Comparison of ENCODE assay signal across 7 mouse cellular contexts in the genomic region with DNA sequence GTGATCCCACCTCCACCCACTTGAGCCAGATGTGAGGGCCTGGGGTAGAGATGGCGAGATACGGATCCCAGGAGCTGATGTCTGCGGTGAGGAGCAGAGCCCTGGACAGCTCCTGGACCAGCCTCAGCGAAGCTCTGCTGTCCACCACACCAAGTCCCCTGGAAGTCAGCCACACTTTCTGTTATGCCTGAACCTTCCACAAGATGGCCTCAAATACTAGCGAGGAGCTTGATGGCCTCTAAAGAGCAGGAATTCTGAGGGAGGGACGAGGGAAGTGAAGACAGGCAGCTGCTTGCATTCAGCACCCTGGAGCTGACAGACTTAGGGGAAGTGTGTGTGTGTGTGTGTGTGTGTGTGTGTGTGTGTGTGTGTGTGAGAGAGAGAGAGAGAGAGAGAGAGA. TPM values are rescaled to one million over a fixed set of nuclear protein-coding genes. Genes with fewer than 3 reads are reported as not detected.
A peak's percentile ranks its signal among the peaks of the same experiment; 100 is the strongest.
DNase-seq lines count a peak whose midpoint lies in the region; ATAC-seq lines count a peak whose summit lies in the region.

No protein-coding gene starts in this region.

- DNase-seq in adrenal gland, postnatal 14 days, result peak; percentile 83
- peak; percentile 76 for DNase-seq in embryo, embryonic 11.5 days (ENCODE audit: low read depth, low spot score)
- peak; percentile 27 to 64 for DNase-seq in gastrocnemius, postnatal 36 days
- DNase-seq in induced T-regulatory cell, adult 2 months (ENCODE audit: low read depth), result peak; percentile 51
- peak; percentile 82 to 88 for DNase-seq in left cerebral cortex, postnatal 10 days (ENCODE audit: extremely low spot score in 1 of 2, low spot score in 2 of 2)
- peak; percentile 62 to 71 for DNase-seq in right cerebral cortex, postnatal 36 days (ENCODE audit: low spot score in 2 of 2)

- intact Hi-C loops in gastrocnemius, postnatal 36 days (cut with DNase I), result no loop called here
- intact Hi-C loops in left cerebral cortex, postnatal 10 days (cut with DNase I), result loop anchor here (5.0 kb wide), 2 partner anchors 81 to 116 kb away; a partner anchor contains a TSS

- ATAC-seq in megakaryocyte-erythroid progenitor cell, adult 5-6 weeks (replicated peaks; ENCODE audit: low FRiP score, low TSS enrichment, poor library complexity, severe bottlenecking), result peak; percentile 68

RNA-seq across cellular contexts. Expression of a gene that starts 0.9 kb away (rescaled TPM):
- not detected in 2 replicates for total RNA-seq in adrenal gland, postnatal 14 days (2021)
- not detected for total RNA-seq in gastrocnemius, postnatal 36 days (2021)
- 1 to 10 TPM in 1 of 2 experiments, under 1 TPM in 1; 0.66 to 1.2 TPM for total RNA-seq in left cerebral cortex, postnatal 10 days (2021)
- not detected in 2 replicates for total RNA-seq in megakaryocyte-erythroid progenitor cell, adult 5-6 weeks (2014; fragmentation: Nextera tagmentation)
- not detected in 2 replicates for total RNA-seq in megakaryocyte-erythroid progenitor cell, adult 5-6 weeks (2017)

RNA-seq across cellular contexts. Expression of a gene that starts 1.1 kb away (rescaled TPM):
- 0.26 and 0.30 TPM in 2 replicates for total RNA-seq in adrenal gland, postnatal 14 days (2021)
- 100 to 1,000 TPM; 697 to 835 TPM for total RNA-seq in gastrocnemius, postnatal 36 days (2021)
- total RNA-seq in left cerebral cortex, postnatal 10 days (2021), result 1 to 10 TPM; 1.5 to 2.4 TPM
- not detected in 2 replicates for total RNA-seq in megakaryocyte-erythroid progenitor cell, adult 5-6 weeks (2014; fragmentation: Nextera tagmentation)
- not detected in 2 replicates for total RNA-seq in megakaryocyte-erythroid progenitor cell, adult 5-6 weeks (2017)

RNA-seq across cellular contexts. Expression of a gene that starts 43.5 kb away (rescaled TPM):
- 33.9 and 35.7 TPM in 2 replicates for total RNA-seq in adrenal gland, postnatal 14 days (2021)
- total RNA-seq in gastrocnemius, postnatal 36 days (2021), result 1 to 10 TPM; 5.4 to 7.8 TPM
- 10 to 100 TPM; 81.3 to 84.0 TPM for total RNA-seq in left cerebral cortex, postnatal 10 days (2021)
- 36.5 and 39.9 TPM in 2 replicates for total RNA-seq in megakaryocyte-erythroid progenitor cell, adult 5-6 weeks (2014; fragmentation: Nextera tagmentation)
- total RNA-seq in megakaryocyte-erythroid progenitor cell, adult 5-6 weeks (2017), result 22.8 and 48.0 TPM in 2 replicates

RNA-seq across cellular contexts. Expression of a gene that starts 45.3 kb away (rescaled TPM):
- total RNA-seq in adrenal gland, postnatal 14 days (2021), result 0.08 TPM in 1 of 2 replicates, not detected in the other
- 10 to 100 TPM; 21.5 to 36.2 TPM for total RNA-seq in gastrocnemius, postnatal 36 days (2021)
- total RNA-seq in left cerebral cortex, postnatal 10 days (2021), result under 1 TPM; 0.41 to 0.73 TPM
- total RNA-seq in megakaryocyte-erythroid progenitor cell, adult 5-6 weeks (2014; fragmentation: Nextera tagmentation), result not detected in 2 replicates
- total RNA-seq in megakaryocyte-erythroid progenitor cell, adult 5-6 weeks (2017), result not detected in 2 replicates

Comparison
In these comparisons a context has a peak if more than half of its experiments do, and no peak if none do; other contexts are left out.
1. Peak in every context shown above with its lines: DNase-seq and ATAC-seq.
2. RNA of a gene that starts 1.1 kb away (total RNA-seq): 697 to 835 TPM in gastrocnemius, postnatal 36 days; 1.5 to 2.4 TPM in left cerebral cortex, postnatal 10 days, 0.26 to 0.30 TPM in adrenal gland, postnatal 14 days and not detected in megakaryocyte-erythroid progenitor cell, adult 5-6 weeks; every median in the first group is over 100 times any median in the second.